Mouse (Mus musculus) urinary bladder, adult 18-20 months (tissue): ENCODE results near the gene Zdhhc15.
"Not testable (repeated sequence)": the region's sequence is repeated elsewhere in the genome, so short reads cannot be mapped to it uniquely, and the experiment has no call there.

Source experiments
- DNase-seq, 2 experiments: peaks; one replicate each; pipeline ENCODE4 v3.0.0; 2022; ENCODE audit warnings: low spot score in 2 of 2, mixed read lengths in 2 of 2

Gene Zdhhc15

DNA sequence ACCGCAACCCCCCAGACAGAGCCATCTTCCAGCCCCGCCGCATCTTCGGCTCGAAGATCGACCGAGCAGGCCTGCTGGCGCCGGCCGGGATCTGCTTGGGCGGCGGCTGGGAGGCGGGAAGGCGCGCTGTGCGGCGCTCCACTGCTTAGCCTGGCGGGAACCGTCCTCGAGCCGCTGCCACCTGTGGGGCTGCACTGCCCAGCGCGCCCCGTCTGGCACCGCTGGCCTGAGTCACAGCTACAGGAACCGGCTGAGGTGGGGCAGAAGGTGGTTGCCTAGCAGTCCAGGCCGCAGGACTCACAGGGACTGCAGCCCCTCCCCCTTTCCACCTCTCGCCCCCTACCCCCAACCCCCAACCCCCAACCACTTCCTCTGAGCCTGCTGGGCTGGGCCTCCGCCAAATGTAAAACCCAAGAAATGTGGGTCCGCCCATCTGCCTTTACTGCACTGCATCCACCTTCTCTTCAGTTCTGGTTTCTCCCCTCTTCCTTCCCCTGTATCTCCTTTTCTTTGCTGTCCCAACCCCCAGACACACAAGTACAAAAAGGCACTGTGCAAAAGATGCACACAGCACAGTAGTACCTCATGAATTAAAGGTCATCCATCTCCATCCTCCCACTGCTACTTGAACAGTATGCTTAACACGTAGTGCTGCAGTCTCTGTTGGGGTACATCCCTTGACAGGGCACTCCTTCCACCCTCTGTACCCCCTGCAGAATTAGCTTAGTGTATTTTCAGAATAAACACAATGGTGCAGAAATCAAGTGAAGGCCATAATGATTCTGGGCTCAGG is at the start of gene Zdhhc15:
Gene Zdhhc15 (minus strand): TSS at position 308 of the 793 bp plus-strand sequence.
- peak; percentile 30 to 42 for DNase-seq

DNA sequence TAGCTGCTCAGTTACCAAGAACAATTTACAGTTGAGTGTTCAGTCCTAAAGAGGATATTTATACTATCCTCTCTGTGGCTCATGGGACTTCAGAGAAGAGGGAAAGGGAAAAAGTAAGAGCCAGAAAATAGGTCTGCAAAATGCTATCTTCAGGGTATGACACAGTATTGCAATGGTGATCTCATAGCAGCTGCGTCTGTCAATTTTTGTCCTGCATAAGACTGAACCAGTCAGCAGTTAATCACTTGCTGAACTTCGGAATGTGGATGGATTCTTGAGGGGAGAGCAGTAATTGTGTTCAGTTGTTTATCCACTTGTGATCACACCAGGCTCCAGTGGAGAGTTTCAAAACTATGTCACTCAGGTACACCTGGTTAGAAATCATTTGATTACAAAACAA is 37.1 kb upstream of the Zdhhc15 start:
- no peak for DNase-seq

DNA sequence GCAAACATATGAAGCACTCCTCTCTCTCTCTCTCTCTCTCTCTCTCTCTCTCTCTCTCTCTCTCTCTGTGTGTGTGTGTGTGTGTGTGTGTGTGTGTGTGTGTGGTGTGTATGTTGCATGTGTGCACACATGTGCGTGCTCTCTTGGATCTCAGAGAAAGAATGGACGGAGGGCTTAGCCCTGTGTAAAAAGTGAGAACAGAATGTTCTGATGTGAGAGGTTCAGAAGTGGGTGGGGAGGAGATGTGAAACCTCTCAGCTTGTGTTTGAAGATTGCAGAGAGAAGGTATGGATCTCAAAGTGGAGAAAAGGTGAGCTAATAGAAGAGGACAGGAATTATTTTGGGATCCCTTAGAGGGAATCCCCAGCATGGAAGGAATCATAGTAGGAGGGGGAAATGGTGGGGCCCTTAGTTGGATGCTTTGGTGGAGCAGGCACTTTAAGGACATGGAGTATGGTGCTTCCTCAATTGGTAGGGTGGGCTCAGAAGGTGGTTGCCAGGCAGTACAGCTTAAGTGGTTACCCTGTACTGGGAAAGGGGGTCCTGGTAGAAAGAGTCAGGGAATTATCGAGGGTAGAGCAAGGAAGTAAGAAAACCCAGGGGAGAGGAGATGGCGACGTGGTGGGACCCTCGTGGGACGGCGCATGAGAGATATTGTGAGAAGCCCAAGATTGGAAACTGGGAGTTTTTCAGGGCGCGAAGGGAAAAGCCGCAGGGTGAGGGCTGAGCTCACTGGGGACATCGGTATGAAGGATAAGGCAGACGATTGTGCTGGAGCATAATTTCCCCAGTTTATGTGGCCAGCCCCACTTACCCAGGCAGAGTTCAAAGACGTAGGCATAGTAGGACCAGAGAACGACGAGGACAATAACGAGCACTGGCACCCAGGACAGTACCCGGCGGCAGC is 761 bp downstream of the Zdhhc15 start:
- no peak for DNase-seq

DNA sequence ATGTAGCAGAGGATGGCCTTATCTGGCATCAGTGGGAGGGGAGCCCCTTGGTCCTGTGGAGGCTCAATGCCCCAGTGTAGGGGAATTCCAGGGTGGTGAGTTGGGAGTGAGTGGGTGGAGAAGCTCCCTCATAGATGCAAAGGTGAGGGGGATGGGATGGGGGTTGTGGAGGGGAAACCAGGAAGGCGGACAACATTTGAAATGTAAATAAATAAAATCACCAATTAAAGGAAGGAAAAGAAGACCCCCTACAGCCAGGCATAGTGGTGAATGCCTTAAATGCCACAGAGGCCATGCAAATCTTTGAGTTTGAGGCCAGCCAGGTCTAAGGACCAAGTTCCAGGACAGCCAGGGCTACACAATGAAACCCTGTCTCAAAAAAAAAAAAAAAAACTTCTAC is 13.9 kb downstream of the Zdhhc15 start:
- DNase-seq = no peak

DNA sequence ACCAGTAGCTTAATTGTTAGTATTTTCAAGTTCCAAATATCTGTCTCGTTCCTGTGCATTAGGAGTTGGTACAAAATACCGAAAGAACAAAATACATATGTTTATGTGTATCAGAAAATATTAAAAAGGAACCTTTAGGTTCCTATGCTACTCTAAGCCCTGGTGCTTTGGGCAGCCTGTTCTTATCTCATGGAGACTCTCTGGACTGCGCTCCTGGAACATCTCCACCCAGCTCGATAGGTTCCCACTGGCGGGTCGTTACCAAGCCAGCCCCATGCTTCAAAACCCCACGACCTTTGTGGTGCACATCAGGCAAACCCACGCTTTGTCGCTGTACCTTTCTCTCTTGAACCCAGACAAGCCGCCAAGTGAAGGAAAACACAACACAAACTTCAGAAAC is 58.3 kb downstream of the Zdhhc15 start:
- no peak for DNase-seq

DNA sequence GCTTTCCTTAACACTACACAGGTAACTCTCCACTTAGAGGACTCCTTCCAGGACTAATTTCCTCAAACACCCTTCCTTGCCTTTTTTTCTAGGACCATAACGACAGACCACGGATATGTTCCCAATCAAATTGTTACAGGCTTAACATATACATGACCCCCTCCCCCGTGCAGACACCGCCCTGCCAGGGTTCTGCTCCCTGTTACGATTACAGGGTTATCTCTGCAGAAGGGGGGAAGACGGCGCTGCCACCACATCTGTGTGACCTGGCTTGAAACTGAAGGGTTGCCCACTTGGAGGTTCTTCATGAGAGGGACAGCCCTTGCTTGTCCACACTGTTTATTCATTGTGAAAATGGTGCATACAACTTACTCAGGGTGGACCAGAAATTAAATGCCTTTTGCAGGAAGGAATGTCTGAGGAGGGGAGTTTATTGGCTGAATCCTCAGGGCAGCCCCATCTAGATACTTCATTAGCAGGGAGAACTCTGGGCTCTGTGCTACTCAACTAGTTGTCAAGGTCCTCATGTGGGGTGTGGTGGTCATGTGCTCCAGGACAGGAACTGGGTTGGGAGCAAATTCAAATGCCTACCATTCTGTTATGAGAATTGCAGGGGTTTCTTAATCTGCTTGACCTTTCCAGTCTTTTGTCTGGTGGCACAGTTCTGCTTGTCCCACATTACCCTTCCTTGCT is 67.0 kb downstream of the Zdhhc15 start:
- not testable (repeated sequence) for DNase-seq

DNA sequence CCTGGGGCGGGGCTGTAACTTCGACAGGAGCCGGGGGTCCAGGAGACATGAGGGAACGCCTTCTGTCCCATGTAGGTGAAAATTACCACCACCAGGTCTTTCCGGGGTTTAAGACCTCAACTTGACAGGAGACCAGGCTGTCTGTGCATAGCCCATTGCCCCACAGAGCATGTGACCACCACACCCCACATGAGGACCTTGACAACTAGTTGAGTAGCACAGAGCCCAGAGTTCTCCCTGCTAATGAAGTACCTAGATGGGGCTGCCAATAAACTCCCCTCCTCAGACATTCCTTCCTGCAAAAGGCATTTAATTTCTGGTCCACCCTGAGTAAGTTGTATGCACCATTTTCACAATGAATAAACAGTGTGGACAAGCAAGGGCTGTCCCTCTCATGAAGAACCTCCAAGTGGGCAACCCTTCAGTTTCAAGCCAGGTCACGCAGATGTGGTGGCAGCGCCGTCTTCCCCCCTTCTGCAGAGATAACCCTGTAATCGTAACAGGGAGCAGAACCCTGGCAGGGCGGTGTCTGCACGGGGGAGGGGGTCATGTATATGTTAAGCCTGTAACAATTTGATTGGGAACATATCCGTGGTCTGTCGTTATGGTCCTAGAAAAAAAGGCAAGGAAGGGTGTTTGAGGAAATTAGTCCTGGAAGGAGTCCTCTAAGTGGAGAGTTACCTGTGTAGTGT is 68.5 kb downstream of the Zdhhc15 start:
- not testable (repeated sequence) for DNase-seq

DNA sequence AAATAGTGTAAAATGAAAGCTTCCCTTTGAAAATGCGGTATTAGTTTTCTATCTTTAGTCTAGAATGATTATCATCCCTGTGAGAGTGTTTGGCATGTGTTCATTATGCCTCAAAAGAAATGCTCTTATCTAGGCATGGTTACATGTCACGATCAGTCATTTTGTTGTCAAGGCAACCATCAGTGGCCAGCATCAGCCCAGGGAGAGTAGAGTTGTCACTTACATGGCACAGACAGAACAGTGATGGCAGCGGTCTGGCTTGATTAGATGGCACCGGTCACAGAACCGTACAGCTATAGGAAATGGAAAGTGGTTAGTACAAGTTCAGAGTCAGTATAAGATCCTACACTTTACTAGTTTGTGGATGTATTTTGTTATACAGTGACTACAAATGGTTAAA is 96.9 kb downstream of the Zdhhc15 start:
- DNase-seq = no peak

DNA sequence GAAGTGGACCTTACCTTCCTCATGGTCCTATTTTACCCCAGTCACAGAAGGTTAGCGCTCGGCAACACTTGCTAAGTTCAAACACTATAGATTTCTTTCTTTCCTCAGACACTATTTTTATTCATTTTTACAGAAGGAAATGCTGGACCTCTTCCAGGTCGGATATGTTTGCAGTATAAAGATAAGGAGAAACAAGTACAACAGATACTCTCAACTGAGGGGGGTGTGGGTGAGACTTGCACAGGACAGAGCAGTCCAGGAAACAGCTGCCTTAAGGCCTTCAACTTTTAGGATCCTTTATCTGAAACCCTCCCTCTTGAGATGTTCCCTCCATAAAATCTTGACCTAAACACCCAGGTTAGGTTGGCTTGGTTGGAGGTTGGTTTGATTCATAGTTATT is 103.4 kb downstream of the Zdhhc15 start:
- DNase-seq = no peak

DNA sequence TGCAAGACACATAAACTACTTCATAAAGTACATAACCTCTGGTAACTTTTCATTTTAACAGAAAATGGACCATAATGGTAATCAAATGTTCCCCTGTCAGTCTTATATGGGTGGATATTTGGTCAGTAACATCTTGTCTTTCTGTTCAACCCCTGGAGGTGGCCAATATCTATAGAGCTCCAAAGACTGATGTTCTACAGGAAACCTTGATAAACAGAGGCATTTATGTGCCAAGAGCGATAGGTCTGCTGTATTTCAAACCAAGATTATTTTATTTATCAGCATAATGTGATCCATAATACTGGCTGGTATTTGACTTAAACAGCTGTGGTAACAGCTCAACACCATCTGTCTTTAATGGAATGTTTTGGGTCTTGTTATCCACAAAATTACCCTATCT is 125.6 kb downstream of the Zdhhc15 start:
- no peak for DNase-seq

DNA sequence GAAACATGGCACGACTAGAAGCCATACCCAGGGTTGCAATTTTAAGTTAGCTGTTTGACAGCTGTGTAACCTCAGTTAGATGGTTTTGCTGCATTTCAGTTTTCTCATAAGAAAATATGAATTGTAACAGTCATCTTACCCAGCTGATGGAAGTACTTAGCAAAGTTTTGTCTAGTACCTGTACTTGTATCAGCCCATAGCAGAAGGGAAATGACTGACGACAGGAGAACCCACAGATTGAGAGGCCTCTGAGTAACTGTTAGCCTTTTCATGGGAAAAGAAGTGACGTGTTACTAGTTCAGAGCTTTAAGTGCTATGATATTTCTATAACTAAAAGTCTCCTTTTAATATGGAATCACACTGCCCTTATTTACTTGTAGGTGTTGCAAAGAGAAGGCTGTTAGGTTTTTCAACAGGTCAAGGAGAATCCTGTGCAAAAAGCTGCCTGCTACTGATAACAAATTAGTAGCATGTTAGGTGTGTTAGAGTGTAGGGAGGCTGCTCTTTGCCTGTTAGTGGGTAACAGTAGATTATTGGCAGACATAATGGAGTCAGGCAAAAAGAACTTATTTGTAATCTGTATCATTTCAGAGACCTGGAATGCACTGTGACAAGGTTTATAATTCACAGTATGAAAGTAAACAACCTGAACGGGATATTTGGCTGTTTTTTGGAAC is 126.8 kb downstream of the Zdhhc15 start:
- DNase-seq = no peak

DNA sequence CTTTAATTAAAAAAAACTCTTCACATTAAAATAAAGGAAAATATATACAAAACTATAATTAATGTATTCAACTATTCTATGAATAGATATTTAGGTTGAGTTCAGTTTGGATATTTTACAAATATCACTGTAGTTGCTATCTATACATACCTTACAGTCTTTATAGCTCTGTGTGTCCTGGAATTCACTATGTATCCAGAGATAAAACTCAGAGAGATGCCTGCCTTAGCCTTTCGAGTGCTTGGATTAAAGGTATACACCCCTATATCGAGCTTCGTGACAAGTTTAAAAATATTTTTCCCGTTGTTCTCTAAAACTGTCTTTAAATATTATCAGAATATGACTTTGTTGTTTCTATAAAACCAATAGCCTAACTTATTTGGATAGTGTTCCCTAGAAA is 128.2 kb downstream of the Zdhhc15 start:
- DNase-seq = no peak

DNA sequence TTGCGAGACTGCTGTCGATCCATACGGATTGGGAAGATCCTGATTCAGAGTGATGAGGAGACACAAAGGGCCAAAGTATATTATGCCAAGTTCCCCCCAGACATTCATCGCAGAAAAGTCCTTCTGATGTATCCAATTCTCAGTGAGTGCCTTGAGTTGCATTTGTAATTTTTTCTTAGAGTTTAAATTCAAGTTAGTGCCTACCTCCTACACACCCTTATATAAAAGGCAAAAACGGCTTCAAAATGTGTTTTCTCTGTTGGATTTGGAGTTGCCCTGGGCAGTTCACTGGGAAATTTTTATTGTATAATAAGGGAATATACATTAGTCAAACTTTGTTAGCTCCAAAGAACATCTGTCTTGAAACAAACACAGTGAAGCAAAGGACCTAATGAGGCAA is 169.1 kb downstream of the Zdhhc15 start:
- no peak for DNase-seq

DNA sequence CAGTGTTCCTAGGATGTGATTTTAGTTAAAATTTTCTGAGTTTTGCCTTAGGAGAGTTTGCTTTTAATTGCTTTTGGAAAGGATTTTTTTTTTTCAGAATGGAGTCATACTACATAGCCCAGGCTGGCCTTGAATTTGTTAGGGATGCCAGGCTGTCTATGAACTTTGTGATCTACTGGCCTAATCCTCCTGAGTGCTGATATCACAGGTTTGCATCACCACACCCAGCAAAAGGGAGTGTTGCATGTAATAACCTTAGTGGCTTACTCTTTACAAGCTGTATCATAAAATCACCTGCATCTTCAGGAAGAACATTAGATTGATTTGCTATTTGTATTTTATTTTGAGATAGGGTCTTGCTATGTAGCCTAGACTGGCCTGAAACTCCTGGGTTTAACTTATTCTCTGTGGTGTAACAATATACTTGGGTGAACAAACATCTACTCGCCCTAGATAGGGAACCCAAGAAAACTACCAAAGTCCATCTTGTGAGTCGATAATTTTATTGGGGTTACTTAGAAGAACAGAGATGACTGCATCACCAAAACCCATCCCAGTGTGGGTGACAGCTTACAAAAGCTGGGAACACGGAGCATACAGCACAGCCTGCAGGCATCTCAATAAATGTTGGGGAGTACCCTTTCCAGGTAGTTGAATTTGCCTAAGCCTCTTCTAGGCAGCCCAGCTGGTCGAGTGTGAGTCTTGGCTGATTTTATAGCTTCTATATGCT is 181.1 kb downstream of the Zdhhc15 start:
- no peak for DNase-seq

DNA sequence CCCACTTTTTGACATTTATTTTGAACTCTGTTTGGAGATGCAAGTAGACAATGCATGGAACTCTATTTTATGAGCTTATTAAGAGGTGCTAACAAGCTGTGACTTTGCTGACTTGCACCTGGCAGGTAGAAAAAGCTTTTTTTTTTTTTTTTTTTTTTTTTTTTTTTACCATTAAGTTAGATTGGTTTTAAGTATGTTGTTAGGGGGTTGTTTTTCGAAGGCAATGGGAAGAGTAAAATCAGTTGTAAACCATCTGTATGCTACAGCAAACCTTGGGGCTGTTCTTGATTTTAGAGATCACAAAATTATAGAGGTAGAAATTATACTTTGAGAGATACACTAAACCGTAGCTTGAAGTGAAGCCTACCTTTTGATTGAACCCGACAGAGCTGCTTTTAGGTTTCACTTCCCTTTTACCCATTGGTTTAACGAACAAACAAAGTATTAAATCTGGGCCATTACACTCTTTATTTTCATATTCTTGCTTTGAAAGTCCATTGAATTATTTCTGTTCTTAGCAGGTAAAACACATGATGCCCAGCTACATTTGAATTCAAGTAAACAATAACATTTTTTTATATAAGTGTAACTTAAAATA is 181.9 kb downstream of the Zdhhc15 start:
- DNase-seq = no peak

DNA sequence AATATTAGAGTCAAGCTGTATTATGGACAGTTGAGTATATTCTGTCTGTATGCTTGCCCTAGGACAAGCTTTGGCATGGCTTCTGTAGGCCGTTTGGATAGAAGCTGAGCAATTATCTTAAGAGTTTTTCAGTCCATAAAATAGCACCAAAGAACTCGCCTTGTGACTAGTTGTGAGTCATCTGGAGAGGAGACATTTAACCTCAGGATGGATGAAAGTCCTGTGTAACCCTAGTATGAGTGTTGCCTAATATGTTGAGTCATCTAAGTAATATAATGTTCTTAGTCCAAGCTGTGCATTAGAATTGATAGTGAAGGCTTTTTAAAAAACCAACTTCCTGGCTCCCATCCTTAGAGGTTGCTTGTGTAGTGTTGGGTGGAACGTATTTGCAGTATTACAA is 182.8 kb downstream of the Zdhhc15 start:
- DNase-seq = no peak
